Mouse (Mus musculus): ENCODE data around the gene Hoga1.

Gene Hoga1

DNA sequence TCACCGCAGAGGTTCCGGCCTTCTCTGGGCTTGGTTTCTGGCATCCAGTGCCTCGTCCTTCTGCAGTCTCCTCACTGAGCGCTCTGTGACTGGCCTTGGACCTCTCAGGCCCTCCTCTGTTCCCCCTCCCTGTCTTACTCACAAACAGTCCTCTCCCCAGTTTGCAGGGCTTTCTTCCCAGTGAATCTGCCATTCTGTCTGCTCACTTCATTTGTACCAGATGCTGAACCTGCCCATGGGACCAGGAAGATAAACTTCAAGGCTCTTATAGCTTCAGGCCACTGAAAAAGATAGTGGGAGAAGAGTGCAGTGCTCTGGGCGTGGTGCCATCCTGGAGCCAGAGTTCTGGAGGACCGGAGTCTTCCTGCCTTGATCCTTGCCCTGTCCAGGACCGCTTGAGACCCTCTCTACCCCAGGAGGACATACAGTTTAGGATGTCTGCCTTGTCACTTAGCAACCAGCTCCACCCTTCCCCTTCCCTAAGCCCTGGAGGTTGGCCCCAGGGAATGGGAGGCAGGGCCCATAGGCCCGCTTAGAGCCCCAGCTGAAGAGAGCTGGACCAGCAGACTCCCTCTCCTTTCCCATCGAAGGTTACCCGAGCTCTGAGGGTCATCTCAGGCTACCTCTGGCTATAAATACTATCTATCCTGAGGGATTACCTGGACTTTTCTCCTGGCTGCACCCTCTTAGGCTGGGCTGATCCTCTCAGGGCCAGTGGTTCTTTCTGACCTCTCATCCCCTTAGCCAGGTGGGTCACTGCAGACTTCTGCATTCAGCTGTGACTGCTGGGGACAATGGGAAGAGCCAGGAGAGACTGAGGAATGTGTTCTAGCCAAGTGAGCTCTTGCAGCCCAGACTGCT lies 23.5 kb upstream of the Hoga1 start:
- no peak for DNase-seq (ENCODE audit: low spot score)

DNA sequence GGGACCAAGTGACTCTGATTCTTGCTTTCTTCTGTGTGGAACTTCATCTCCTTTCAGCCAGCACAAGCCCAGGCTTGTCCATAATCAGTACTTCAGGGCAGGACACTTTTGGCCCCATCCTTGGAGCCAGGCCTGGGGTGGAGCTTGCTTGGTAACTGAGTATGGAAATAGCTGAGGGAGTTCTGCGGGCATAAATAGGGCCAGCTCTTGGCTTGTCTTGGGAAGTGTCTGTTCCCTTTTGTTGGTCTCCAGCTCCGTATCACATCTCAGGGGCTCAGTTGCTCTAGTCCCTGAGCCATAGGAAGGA lies 22.9 kb upstream of the Hoga1 start:
- DNase-seq (ENCODE audit: low spot score) = no peak

DNA sequence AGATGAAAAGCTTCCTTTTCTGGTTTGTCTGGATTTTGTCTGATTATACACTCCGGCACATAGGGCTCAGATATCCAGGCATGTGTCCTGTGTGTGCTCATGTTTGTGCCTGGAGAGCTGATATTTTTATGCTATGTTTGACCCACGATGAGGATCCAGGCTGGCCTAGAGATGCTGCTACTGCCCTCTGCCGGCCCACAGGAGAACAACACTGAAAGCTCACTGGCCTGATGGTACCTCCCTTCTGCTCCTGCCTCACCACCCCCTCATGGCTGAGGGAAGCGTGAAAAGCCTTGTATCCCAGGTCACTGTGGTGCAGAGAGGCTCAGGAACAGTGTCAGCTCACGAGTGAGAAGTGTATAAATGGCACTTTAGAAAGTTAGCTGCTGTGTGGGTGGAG lies 19.3 kb upstream of the Hoga1 start:
- peak; percentile 87 for DNase-seq (ENCODE audit: low spot score)

DNA sequence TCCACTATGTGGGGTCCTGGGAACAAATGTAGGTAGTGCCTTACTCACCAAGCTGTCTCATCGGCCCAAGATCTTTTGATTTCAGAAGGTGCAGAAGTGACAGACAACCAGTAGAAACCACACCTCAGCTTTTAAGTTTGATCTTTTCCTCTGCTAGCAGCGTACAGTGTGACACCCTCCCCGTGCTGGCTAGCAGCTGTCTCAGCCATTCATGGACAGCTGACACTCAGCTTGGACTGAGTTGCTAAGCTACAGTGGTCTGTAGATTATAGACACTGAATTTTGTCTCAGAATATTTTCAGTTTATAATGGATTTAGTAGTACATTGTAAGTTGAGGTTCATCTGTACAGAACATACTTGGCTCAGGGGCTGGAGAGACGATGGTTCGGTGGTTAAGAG lies 14.3 kb upstream of the Hoga1 start:
- no peak for DNase-seq (ENCODE audit: low spot score)

DNA sequence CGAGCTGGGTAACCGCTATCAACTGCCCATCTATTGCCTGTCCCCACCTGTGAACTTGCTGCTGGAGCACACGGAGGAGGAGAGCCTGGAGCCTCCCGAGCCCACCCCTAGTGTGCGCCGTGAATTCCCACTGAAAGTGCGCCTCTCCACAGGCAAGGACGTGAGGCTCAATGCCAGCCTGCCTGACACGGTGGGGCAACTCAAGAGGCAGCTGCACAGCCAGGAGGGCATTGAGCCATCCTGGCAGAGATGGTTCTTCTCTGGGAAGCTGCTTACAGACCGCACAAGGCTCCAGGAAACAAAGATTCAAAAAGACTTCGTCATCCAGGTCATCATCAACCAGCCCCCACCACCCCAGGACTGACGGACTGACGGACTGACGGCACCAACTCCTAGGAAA lies 11.8 kb upstream of the Hoga1 start:
- DNase-seq (ENCODE audit: low spot score) = no peak

DNA sequence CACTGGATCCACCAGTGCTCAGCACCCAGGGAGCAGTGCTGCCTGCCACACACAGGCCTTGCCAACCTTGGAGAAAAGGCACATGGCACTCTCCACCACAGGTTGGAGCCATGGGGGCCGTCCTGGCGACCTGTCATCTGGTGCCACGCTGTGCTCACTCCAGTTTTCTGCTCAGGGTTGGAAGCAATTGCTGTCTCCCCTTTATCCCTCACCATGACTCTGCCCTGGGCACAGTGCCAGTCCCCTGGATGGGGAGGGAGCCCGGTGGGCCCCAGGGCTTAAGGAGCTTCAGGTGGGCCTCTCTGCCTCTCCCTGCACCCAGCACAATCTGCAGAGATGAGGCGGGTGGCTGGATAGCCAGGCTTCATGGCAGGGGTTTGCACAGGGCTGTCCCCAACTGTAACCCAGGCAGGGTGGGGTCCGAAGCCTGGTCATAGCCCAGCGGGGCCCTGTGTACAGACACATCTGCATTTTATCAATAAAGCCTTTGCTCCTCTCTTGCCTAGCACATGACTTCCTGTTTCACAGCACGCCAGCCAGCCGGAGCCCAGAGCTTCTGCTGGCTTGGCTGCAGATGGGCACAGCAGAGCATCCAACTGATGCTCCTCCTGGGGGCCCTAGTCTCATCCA lies 11.1 kb upstream of the Hoga1 start:
- DNase-seq (ENCODE audit: low spot score) = no peak

DNA sequence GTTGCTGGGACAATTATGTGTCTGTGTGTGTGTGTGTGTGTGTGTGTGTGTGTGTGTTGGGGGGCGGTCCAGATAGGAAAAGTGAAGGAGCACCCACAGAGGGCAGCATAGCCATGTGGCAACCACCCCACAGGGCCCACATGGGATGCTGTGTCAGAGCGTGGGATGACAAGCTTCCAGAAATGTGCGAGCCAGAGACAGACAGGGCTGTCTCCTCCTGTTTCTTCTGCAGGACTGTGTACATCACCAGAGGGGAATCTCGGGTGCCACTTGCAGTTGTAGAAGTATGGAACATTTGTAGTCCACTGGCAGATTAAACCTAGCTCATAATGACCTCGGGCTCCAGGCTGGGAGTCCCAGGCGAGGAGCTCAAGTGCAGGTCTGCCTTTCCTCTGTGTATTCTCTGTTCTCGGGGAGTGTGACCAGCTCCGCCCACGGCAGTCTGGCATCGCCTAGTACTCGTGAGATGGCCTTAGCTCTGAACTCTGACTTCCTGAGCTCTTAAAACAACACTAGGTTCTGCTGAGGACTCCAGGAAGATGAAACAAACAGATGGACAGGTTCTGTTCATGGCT lies 10.4 kb upstream of the Hoga1 start:
- peak; percentile 41 for DNase-seq (ENCODE audit: low spot score)

DNA sequence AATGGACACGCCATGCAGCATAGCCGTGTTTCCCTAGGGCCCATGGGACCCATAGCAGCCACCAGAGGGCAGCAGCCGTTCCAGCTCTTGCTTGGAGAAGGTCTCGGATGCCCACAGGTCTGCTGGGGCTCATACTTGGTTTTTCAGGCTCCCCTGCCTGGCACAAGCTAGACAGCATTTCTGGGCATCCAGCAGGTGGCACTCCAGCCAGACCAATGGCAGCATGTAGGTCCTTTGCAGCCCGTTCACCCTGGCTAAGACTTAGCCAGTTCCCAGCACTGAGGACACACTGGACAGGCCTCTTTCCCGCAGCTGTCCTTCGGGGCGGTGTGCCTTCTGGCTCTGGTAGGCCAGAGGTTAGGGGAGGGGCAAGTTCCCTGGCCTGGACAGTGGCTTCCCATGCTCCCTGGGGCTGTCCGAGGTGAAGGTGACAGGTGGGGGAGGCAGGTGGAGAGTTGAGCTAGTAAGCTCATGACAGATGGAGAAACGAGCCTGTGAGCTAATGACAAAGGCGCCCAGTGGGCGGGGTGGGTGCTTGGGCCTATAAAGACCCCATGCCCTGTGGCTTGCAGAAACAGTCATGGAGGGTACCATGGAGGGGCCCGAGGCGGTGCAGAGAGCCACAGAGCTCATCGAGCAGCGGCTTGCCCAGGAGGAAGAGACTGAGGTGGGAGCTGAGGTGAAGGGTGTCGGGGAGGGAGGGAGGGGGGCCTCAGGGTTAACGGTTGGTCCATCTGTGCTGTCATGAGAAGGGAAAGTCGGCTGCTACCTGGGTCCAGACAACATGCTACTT lies 9.8 kb upstream of the Hoga1 start, which contains the start of gene Ankrd2:
TSS of gene Ankrd2 (plus strand) at position 545 of the 793 bp plus-strand sequence.
- DNase-seq (ENCODE audit: low spot score) = peak; percentile 84

DNA sequence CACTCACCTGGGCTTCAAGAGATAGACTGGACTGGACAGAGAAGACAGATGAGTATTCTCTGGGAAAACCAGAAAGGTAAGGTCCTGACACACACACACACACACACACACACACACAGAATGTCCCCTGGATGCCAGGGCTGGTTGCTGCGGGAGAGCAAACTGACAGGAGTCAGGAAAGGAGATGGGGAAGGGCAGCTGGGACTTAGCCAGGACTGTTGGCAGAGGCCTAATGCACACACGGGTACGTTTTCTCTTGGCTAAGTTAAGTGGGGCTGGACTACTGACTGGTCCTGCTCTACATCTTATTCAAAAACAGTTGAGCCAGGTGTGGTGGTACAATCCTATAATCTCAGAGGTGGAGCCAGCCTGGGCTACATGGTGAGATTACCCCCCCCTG lies 9.1 kb upstream of the Hoga1 start:
- no peak for DNase-seq (ENCODE audit: low spot score)

DNA sequence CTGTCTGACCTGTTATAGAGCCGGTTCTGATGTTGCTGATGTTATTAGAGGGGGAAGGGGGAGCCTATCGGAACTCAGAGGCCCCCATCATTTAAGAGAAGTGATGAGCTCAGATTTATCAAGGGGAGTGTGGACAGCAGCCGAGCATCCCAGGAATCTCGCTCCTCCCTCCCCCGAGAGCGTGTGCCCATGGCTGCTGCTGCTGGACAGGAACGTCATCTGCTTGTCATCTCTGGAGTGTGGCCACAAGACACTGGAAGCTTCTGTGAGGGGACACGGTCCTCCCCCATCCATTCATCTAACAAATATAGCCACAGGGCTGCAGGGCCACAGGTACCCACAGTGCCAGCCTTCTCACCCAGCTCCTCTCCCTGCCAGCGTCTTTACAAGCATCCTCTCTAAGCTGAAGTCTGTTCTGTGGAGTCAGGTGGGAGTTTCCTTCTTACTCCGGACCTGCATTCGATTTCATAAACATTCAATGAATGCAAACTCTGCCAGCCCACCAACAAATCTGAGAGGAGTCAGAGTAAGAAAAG lies 8.2 kb upstream of the Hoga1 start:
- no peak for DNase-seq (ENCODE audit: low spot score)

DNA sequence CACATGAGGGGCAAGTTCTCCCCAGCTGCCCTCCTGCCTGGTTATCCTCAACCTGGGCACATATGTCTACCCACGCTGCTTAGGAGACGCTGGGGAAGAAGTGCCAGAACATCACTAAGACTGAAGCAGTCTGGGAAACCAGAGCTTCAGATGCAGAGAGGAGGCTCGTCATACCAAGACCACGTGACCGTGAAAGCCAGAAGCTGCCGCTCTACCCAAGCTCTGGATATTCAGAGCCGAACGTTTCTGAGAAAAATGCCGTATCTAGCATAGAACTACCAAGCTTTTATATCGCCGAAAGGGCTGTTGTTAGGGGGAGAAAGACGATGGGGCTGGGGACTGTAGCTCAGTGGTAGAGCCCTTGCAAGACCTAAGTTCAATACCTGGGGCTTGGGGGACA lies 7.1 kb upstream of the Hoga1 start:
- no peak for DNase-seq (ENCODE audit: low spot score)

DNA sequence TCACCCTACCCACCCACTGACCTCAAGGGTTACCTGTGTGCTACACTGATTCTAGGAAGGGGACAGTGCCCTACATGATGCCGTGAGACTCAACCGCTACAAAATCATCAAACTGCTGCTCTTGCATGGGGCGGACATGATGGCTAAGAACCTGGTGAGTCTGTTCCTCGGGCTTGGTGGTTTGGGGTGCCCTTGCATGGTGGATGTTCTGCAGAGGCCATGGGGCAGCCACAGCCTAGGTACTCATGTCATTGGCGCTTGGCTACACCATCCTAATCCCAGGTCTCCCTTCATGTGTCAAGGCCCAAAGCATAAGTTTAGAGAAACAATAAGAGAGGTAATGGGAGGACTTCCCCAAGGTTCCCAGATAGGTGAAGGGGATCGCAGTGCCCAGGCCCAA lies 1.4 kb upstream of the Hoga1 start:
- no peak for DNase-seq (ENCODE audit: low spot score)

DNA sequence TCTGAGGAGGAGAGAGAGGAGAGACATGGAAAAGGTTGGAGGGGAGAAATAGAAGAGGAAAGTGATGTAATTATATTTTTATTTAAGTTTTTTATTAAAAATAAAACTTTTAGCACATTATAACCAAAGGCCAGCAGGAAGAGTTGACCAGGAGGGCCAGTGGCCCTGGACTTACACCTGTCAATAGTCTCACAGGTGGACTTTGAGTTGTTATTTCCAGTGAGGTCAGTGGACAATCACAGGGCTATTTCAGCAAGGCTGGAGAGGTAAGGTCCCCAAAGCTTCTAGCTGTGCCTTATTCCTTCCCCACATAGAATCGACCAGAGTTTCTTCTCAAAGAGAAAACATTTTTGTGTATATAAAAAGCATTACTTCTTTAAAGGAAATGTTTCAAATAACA lies 4.8 kb downstream of the Hoga1 start:
- DNase-seq (ENCODE audit: low spot score) = no peak

DNA sequence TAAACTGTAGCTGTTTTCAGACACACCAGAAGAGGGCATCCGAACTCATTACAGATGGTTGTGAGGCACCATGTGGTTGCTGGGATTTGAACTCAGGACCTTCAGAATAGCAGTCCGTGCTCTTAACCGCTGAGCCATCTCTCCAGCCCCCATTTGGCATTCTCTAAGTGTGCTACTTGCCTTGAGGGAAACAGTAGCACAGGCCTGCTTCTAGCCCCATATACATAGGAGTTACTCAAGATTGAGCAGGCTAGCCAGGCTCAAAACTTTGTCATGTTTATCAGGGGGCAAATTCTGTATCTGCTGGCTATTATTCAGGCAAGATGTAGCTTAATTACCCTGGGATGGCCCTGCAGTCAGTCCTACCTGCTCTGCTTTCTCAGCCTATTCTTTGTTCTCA lies 5.9 kb downstream of the Hoga1 start:
- DNase-seq (ENCODE audit: low spot score) = no peak

DNA sequence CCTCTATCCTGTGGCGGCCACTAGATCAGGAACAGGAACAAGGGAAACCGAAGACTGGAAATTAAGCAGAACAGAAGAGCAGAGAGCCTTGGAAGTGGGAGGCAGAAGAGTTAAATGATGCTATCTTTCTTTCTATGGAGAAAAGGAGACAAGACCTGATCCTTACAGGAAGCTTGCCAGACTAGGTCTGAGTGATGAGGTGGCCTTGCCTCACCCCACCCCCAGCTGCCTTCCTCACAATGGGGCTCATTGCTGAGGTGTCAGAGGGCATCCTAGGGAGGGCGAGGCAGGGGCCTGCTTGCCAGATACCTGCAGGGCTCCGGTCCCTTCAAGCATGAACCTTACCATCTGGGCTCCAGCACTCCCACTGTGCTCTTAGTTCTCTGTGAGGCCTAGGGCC lies 6.5 kb downstream of the Hoga1 start, which contains the start of gene 4933411K16Rik:
TSS of gene 4933411K16Rik (plus strand) at position 301 of the 400 bp plus-strand sequence.
- no peak for DNase-seq (ENCODE audit: low spot score)

DNA sequence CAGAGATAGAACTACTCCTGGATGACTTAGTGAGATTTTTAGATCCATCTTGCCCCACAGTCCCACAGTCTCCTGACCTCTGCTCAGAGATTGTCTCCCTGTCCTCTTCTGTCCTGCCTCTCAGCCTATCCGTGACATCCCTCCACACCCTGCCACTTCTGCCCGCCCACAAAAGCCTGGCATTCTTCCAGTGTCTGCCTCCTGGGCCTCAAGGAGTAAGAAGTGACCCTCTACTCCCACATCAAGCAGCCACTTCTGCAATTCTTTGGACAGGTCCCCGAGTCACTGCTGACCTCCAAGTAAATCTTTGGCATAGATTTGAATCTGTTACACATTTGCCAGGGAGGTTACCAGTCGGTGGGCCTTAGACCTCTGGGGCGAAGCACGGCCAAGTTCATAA lies 8.8 kb downstream of the Hoga1 start:
- no peak for DNase-seq (ENCODE audit: low spot score)

DNA sequence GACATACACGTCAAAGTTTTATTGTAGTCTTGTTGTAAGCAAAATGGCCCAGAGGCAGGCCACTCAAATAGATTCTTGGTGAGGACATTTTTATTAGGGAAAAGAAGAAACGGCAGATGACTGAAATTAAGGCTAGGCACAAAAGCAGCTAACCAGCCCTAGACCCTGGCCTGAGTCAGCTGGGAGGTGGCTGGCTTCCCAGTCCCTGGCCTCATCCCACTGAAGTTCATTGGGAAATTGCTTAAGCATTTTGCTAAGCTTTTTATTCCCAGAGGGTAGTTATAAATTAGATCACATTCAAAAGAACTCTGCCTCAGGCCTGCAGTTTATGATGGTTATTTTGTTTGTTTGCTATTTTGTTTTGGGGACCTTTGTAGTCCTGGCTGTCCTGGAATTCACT lies 10.5 kb downstream of the Hoga1 start:
- DNase-seq (ENCODE audit: low spot score) = no peak

DNA sequence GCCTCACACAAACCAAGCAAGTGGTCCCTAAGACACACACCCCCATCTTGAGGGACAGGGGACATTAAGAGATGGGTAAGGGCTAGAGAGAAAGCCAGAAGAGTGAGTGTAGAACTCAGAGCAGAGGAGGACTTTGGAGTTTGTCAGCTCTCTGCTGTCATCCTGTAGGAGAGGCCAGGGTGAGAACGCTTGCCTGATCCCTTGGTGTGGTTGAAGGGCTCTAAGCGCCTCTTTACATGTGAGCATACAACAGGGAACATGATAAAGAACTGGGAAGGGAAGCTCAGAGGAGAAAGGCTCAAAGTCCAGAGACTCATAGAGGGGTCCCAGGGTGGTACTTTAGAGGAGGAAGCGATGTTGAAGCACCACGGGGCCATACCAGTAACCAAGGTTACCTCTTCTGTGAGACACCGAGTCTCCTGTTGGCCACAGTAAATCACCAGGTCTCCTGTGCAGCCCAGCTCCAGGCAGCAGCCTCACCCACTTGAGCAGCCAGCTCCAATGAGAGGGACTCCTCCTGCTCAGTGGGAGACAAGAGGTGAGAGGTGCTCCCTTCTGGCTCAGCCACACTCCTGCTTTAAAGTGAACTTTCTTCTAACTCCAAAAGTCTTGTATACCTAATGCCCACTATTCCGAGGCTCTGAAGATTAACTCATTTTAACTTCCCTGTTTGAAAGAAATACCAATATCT lies 11.5 kb downstream of the Hoga1 start:
- DNase-seq (ENCODE audit: low spot score) = no peak

DNA sequence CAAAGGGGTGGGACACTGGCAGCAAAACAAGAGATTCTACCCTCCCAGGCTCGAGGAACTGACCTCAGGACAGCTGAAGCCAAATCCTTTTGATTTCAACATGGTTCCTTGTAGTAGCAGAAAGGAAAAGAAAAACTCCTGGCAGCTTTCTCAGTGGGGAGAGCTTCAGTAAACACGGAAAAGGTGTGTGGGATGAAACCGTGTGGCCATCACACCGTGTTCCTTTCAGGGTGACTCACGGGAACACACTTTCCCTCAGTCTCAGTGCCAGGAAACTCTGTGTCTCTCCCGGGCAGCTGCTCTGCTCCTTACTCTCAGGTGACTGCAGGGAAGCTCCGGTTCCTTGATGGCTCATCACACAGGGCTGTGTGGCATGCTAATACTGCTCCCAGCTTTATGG lies 13.0 kb downstream of the Hoga1 start:
- no peak for DNase-seq (ENCODE audit: low spot score)

DNA sequence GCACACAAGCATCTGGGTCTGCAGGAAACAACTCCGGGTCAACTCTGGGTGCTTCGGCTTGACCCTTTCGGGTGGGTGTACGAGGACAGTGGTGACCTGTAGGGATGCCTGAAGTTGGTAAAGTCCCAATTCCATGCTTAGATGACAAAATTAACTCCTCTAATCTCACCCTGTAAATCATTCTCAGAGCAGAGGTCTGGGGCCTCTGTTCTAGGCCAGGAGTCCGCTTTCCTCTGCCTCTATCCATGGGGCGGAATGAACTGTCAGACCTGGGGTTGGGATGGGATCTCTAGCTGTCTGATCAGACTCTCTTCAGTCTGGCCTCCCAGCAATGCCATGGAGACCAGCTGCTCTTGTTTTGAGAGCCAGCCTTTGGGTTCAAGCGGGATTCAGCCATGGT lies 16.0 kb downstream of the Hoga1 start:
- DNase-seq (ENCODE audit: low spot score) = no peak

DNA sequence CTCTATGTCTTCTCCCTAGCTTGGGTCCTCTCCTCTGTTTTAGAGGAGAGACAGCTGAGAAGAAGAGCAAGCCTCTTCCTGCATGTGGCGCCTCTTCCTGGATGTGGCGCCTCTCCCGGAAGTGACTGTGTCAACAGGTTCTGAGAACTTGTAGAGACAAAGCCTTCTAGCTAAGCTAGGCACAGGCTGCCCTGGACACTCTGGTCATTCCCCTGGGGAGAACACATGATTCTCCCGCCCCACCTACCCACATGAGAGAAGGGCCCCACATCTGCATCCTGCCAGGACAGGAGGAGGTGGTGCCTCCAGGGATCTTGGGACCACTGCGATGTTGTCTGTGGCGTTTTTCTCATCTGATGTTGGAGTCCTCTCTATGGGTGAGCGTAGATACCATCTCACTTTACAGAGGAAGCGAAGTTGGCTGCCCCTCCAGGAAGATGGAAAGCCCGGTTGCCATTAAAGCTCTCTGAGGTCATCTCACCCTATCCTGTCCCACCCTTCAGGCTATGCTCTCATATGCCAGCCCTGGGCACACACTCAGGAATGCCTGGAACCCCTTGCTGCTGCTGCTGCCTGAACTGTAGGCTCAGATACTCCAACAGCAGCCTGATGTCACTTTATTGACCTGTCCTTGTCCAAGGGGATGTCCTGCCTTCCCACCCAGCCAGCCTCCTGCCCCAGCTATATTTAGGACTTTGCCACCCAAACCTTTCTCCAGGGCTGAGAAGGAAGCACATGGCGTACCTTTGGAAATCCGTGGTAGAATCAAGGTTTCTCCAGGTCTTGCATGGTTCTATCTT lies 23.2 kb downstream of the Hoga1 start:
- no peak for DNase-seq (ENCODE audit: low spot score)

Measured in layer of hippocampus, adult 11-12 months (tissue).